Mouse (Mus musculus): ENCODE measurements at regions not wholly inside any gene's neighbourhood (a gene's known extent, or its start where the extent isn't known, plus 50 kb on each side); places are given as distances from the start of the nearest gene placed in this dataset.
A peak's percentile ranks its signal among the peaks of the same experiment; 100 is the strongest.

GRCm38 (mm10) chr1:186241112-186241511 lies 124.0 kb upstream of the Lyplal1 start:
- WGBS = 97% methylated on average over 2 of the region's 2 CpGs
- no peaks in the 10 kb centered on the region for H3K9me3 ChIP-seq (ENCODE audit: low read length)
- H3K9ac ChIP-seq (replicated peaks; ENCODE audit: low read length) = no peak overlapping the region
- no peak overlapping the region for H3K4me2 ChIP-seq (replicated peaks; ENCODE audit: low read depth, low read length)
- H3K27ac ChIP-seq (ENCODE audit: low read length) = no peak overlapping the region
- no peaks in the 10 kb centered on the region for H3K36me3 ChIP-seq (ENCODE audit: insufficient read depth, low read length)
- no peak for ATAC-seq (ENCODE audit: low FRiP score, low TSS enrichment)
- no peaks in the 10 kb centered on the region for H3K27me3 ChIP-seq (ENCODE audit: insufficient read depth, low read length)
- no peaks in the 10 kb centered on the region for H3K4me1 ChIP-seq (ENCODE audit: insufficient read depth, low read length)
- no peak overlapping the region for H3K4me3 ChIP-seq (ENCODE audit: low read length)

- H3K4me3 ChIP-seq (ENCODE audit: low read length) = no peak overlapping the region
Measured at GRCm38 (mm10) chr1:186237556-186237955, 120.4 kb upstream of the Lyplal1 start.

GRCm38 (mm10) chr1:186236267-186237020 lies 119.3 kb upstream of the Lyplal1 start:
- ATAC-seq (ENCODE audit: low FRiP score, low TSS enrichment) = no peak
- Histone ChIP-seq H3K36me3 (ENCODE audit: insufficient read depth, low read length) (no peaks in the 10 kb centered on the region), H3K4me2 (replicated peaks; ENCODE audit: low read depth, low read length) (no peak overlapping the region), H3K27ac (ENCODE audit: low read length) (no peak overlapping the region), H3K9ac (replicated peaks; ENCODE audit: low read length) (no peak overlapping the region), H3K27me3 (ENCODE audit: insufficient read depth, low read length) (no peaks in the 10 kb centered on the region), H3K4me1 (ENCODE audit: insufficient read depth, low read length) (no peaks in the 10 kb centered on the region), H3K4me3 (ENCODE audit: low read length) (no peak overlapping the region), H3K9me3 (ENCODE audit: low read length) (no peaks in the 10 kb centered on the region)
- WGBS = 51% methylated on average over 7 of the region's 7 CpGs

More at GRCm38 (mm10) chr1:186237556-186237955, 120.4 kb upstream of the Lyplal1 start:
- no peak overlapping the region for H3K9ac ChIP-seq (replicated peaks; ENCODE audit: low read length)
- WGBS = 43% methylated on average over 6 of the region's 6 CpGs
- ATAC-seq (ENCODE audit: low FRiP score, low TSS enrichment) = no peak
- no peaks in the 10 kb centered on the region for H3K9me3 ChIP-seq (ENCODE audit: low read length)
- H3K36me3 ChIP-seq (ENCODE audit: insufficient read depth, low read length) = no peaks in the 10 kb centered on the region
- H3K4me1 ChIP-seq (ENCODE audit: insufficient read depth, low read length) = no peaks in the 10 kb centered on the region
- no peak overlapping the region for H3K4me2 ChIP-seq (replicated peaks; ENCODE audit: low read depth, low read length)
- no peak overlapping the region for H3K27ac ChIP-seq (ENCODE audit: low read length)
- H3K27me3 ChIP-seq (ENCODE audit: insufficient read depth, low read length) = no peaks in the 10 kb centered on the region

GRCm38 (mm10) chr1:186234536-186234935 lies 117.4 kb upstream of the Lyplal1 start:
- Histone ChIP-seq H3K4me3 (ENCODE audit: low read length) (no peak overlapping the region), H3K9me3 (ENCODE audit: low read length) (no peaks in the 10 kb centered on the region), H3K9ac (replicated peaks; ENCODE audit: low read length) (no peak overlapping the region), H3K27ac (ENCODE audit: low read length) (no peak overlapping the region), H3K36me3 (ENCODE audit: insufficient read depth, low read length) (no peaks in the 10 kb centered on the region), H3K4me2 (replicated peaks; ENCODE audit: low read depth, low read length) (no peak overlapping the region), H3K27me3 (ENCODE audit: insufficient read depth, low read length) (no peaks in the 10 kb centered on the region), H3K4me1 (ENCODE audit: insufficient read depth, low read length) (peaks cover 5% of the 10 kb centered on the region; the same call in 1 of the 2 replicates)
- 50% methylated on average over 6 of the region's 6 CpGs for WGBS
- no peak for ATAC-seq (ENCODE audit: low FRiP score, low TSS enrichment)

- 81% methylated on average over 5 of the region's 5 CpGs for WGBS
- Histone ChIP-seq H3K4me3 (ENCODE audit: low read length) (no peak overlapping the region), H3K4me1 (ENCODE audit: insufficient read depth, low read length) (peaks cover 5% of the 10 kb centered on the region; the same call in 1 of the 2 replicates), H3K9ac (replicated peaks; ENCODE audit: low read length) (no peak overlapping the region), H3K9me3 (ENCODE audit: low read length) (no peaks in the 10 kb centered on the region), H3K27me3 (ENCODE audit: insufficient read depth, low read length) (no peaks in the 10 kb centered on the region), H3K4me2 (replicated peaks; ENCODE audit: low read depth, low read length) (no peak overlapping the region), H3K36me3 (ENCODE audit: insufficient read depth, low read length) (no peaks in the 10 kb centered on the region), H3K27ac (ENCODE audit: low read length) (no peak overlapping the region)
- ATAC-seq (ENCODE audit: low FRiP score, low TSS enrichment) = no peak
Measured at GRCm38 (mm10) chr1:186230476-186230875, 113.4 kb upstream of the Lyplal1 start.

GRCm38 (mm10) chr1:186229856-186230255 lies 112.7 kb upstream of the Lyplal1 start:
- H3K27ac ChIP-seq (ENCODE audit: low read length) = no peak overlapping the region
- no peaks in the 10 kb centered on the region for H3K36me3 ChIP-seq (ENCODE audit: insufficient read depth, low read length)
- no peak overlapping the region for H3K4me3 ChIP-seq (ENCODE audit: low read length)
- WGBS = 74% methylated on average over 6 of the region's 6 CpGs
- H3K4me1 ChIP-seq (ENCODE audit: insufficient read depth, low read length) = peaks cover 5% of the 10 kb centered on the region; the same call in 1 of the 2 replicates
- H3K27me3 ChIP-seq (ENCODE audit: insufficient read depth, low read length) = no peaks in the 10 kb centered on the region
- H3K9me3 ChIP-seq (ENCODE audit: low read length) = no peaks in the 10 kb centered on the region
- H3K9ac ChIP-seq (replicated peaks; ENCODE audit: low read length) = no peak overlapping the region
- H3K4me2 ChIP-seq (replicated peaks; ENCODE audit: low read depth, low read length) = no peak overlapping the region
- no peak for ATAC-seq (ENCODE audit: low FRiP score, low TSS enrichment)

- Histone ChIP-seq H3K36me3 (ENCODE audit: insufficient read depth, low read length) (no peaks in the 10 kb centered on the region), H3K27ac (ENCODE audit: low read length) (no peak overlapping the region), H3K4me3 (ENCODE audit: low read length) (no peak overlapping the region), H3K27me3 (ENCODE audit: insufficient read depth, low read length) (no peaks in the 10 kb centered on the region), H3K4me2 (replicated peaks; ENCODE audit: low read depth, low read length) (no peak overlapping the region), H3K9me3 (ENCODE audit: low read length) (no peaks in the 10 kb centered on the region), H3K9ac (replicated peaks; ENCODE audit: low read length) (no peak overlapping the region), H3K4me1 (ENCODE audit: insufficient read depth, low read length) (peaks cover 9% of the 10 kb centered on the region; the same call in 1 of the 2 replicates)
- no peak for ATAC-seq (ENCODE audit: low FRiP score, low TSS enrichment)
- 53% methylated on average over 4 of the region's 4 CpGs for WGBS
Measured at GRCm38 (mm10) chr1:186228396-186228795, 111.3 kb upstream of the Lyplal1 start.

GRCm38 (mm10) chr1:186224231-186224630 lies 107.1 kb upstream of the Lyplal1 start:
- no peak for ATAC-seq (ENCODE audit: low FRiP score, low TSS enrichment)
- Histone ChIP-seq H3K4me1 (ENCODE audit: insufficient read depth, low read length) (0 out of 2 replicates have a peak, but pooled peaks cover 7% of the 10 kb centered on the region), H3K9ac (replicated peaks; ENCODE audit: low read length) (no peak overlapping the region), H3K9me3 (ENCODE audit: low read length) (no peaks in the 10 kb centered on the region), H3K36me3 (ENCODE audit: insufficient read depth, low read length) (no peaks in the 10 kb centered on the region), H3K4me3 (ENCODE audit: low read length) (no peak overlapping the region), H3K27me3 (ENCODE audit: insufficient read depth, low read length) (no peaks in the 10 kb centered on the region), H3K27ac (ENCODE audit: low read length) (peak overlapping the region; percentile 13; the same call in 1 of the 2 replicates), H3K4me2 (replicated peaks; ENCODE audit: low read depth, low read length) (no peak overlapping the region)
- WGBS = 29% methylated on average over 5 of the region's 5 CpGs

- Histone ChIP-seq H3K4me1 (ENCODE audit: insufficient read depth, low read length) (0 out of 2 replicates have a peak, but pooled peaks cover 7% of the 10 kb centered on the region), H3K4me3 (ENCODE audit: low read length) (no peak overlapping the region), H3K9me3 (ENCODE audit: low read length) (no peaks in the 10 kb centered on the region), H3K4me2 (replicated peaks; ENCODE audit: low read depth, low read length) (no peak overlapping the region), H3K27ac (ENCODE audit: low read length) (peak overlapping the region; percentile 9; the same call in 1 of the 2 replicates), H3K36me3 (ENCODE audit: insufficient read depth, low read length) (no peaks in the 10 kb centered on the region), H3K9ac (replicated peaks; ENCODE audit: low read length) (no peak overlapping the region), H3K27me3 (ENCODE audit: insufficient read depth, low read length) (no peaks in the 10 kb centered on the region)
- WGBS = 48% methylated on average over 7 of the region's 7 CpGs
- ATAC-seq (ENCODE audit: low FRiP score, low TSS enrichment) = no peak
Measured at GRCm38 (mm10) chr1:186223417-186223816, 106.3 kb upstream of the Lyplal1 start.

- no peaks in the 10 kb centered on the region for H3K27me3 ChIP-seq (ENCODE audit: insufficient read depth, low read length)
- no peak overlapping the region for H3K27ac ChIP-seq (ENCODE audit: low read length)
- no peak overlapping the region for H3K9ac ChIP-seq (replicated peaks; ENCODE audit: low read length)
- H3K4me1 ChIP-seq (ENCODE audit: insufficient read depth, low read length) = 0 out of 2 replicates have a peak, but pooled peaks cover 8% of the 10 kb centered on the region
- H3K4me2 ChIP-seq (replicated peaks; ENCODE audit: low read depth, low read length) = no peak overlapping the region
- no peaks in the 10 kb centered on the region for H3K9me3 ChIP-seq (ENCODE audit: low read length)
- 91% methylated on average over 4 of the region's 4 CpGs for WGBS
- H3K4me3 ChIP-seq (ENCODE audit: low read length) = no peak overlapping the region
- ATAC-seq (ENCODE audit: low FRiP score, low TSS enrichment) = no peak
- H3K36me3 ChIP-seq (ENCODE audit: insufficient read depth, low read length) = no peaks in the 10 kb centered on the region
Measured at GRCm38 (mm10) chr1:186218995-186219394, 101.9 kb upstream of the Lyplal1 start.
